In the genomic region with DNA sequence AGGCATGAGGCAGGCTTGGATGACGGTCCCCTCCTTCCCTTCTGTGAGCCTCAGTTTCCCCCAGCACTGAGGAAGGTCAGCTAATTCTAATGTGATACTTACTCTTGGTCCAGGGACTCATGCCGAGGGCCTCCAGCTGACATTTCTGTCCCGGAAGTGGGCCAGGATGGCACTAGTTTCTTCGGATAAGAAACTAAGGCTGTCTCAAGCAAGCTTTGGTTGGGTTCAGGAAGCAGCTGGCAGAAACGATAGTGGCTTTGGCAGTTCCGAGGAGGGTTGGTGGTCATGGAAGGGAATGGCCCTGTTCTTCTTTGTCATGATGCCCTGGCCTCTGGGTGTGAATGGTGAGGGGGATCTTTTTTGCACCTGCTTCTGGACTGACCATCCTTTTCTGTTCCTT, we compare ENCODE assay signal across 8 mouse cellular contexts. TPM values are rescaled to one million over a fixed set of nuclear protein-coding genes. Genes with fewer than 3 reads are reported as not detected.
A peak's percentile ranks its signal among the peaks of the same experiment; 100 is the strongest.
DNase-seq lines count a peak whose midpoint lies in the region; ATAC-seq and TF ChIP-seq lines count a peak whose summit lies in the region.

No protein-coding gene starts in this region.

- no peak for TF ChIP-seq CTCF in lung, postnatal 0 days (IDR thresholded peaks at IDR 0.05)
- no peak for TF ChIP-seq CTCF in lung, adult 2 months (IDR thresholded peaks at IDR 0.05; ENCODE audit: insufficient read depth, low read length)

- no peak for ATAC-seq in lung, postnatal 0 days
- ATAC-seq in embryonic facial prominence, embryonic 13.5 days (ENCODE audit: insufficient number of reproducible peaks, insufficient read depth, low FRiP score, low TSS enrichment, low read depth) = no peak
- ATAC-seq in neural tube, embryonic 14.5 days (ENCODE audit: low read depth) = no peak

- H3K4me2 ChIP-seq in lung, postnatal 0 days (replicated peaks; ENCODE audit: low read depth, low read length) = peak overlapping the region; percentile 90
- peak overlapping the region; percentile 97 for H3K4me2 ChIP-seq in embryonic facial prominence, embryonic 13.5 days
- H3K4me2 ChIP-seq in neural tube, embryonic 14.5 days (ENCODE audit: low read depth, low read length) = peak overlapping the region; percentile 97

- peaks cover 13% of the 10 kb centered on the region; the same call in 1 of the 2 replicates for H3K36me3 ChIP-seq in lung, postnatal 0 days (ENCODE audit: insufficient read depth, low read length)
- H3K36me3 ChIP-seq in embryonic facial prominence, embryonic 13.5 days = peaks cover 43% of the 10 kb centered on the region
- H3K36me3 ChIP-seq in limb, embryonic 10.5 days = peaks cover 44% of the 10 kb centered on the region
- peaks cover 15% of the 10 kb centered on the region; the same call in 1 of the 2 replicates for H3K36me3 ChIP-seq in neural tube, embryonic 14.5 days (ENCODE audit: control insufficient read depth, insufficient read depth, low read length)

- TF ChIP-seq EP300 in lung, postnatal 0 days (IDR thresholded peaks at IDR 0.05) = no peak

- peak overlapping the region; percentile 77; the same call in 1 of the 2 replicates for H3K4me3 ChIP-seq in lung, postnatal 0 days (ENCODE audit: low read depth, low read length)
- no peak overlapping the region for H3K4me3 ChIP-seq in lung, adult 2 months (replicated peaks; ENCODE audit: extremely low read depth, low read depth, low read length)
- H3K4me3 ChIP-seq in embryonic facial prominence, embryonic 13.5 days = peak overlapping the region; percentile 85
- peak overlapping the region; percentile 79 for H3K4me3 ChIP-seq in limb, embryonic 10.5 days
- peak overlapping the region; percentile 78 for H3K4me3 ChIP-seq in neural tube, embryonic 14.5 days (ENCODE audit: low read depth, low read length)

- H3K9me3 ChIP-seq in lung, postnatal 0 days (ENCODE audit: low read length) = no peaks in the 10 kb centered on the region
- H3K9me3 ChIP-seq in embryonic facial prominence, embryonic 13.5 days = no peaks in the 10 kb centered on the region
- H3K9me3 ChIP-seq in limb, embryonic 10.5 days (replicated peaks) = no peaks in the 10 kb centered on the region
- no peaks in the 10 kb centered on the region for H3K9me3 ChIP-seq in neural tube, embryonic 14.5 days (ENCODE audit: control insufficient read depth, low read length)

- H3K4me1 ChIP-seq in lung, postnatal 0 days (ENCODE audit: insufficient read depth, low read depth, low read length) = peaks cover 4% of the 10 kb centered on the region; the same call in 1 of the 2 replicates
- H3K4me1 ChIP-seq in lung, adult 2 months (ENCODE audit: control insufficient read depth, insufficient read depth, low read length) = peaks cover 11% of the 10 kb centered on the region
- H3K4me1 ChIP-seq in embryonic facial prominence, embryonic 13.5 days = peaks cover 30% of the 10 kb centered on the region
- H3K4me1 ChIP-seq in limb, embryonic 10.5 days = peaks cover 34% of the 10 kb centered on the region
- H3K4me1 ChIP-seq in neural tube, embryonic 14.5 days (ENCODE audit: control insufficient read depth, insufficient read depth, low read length) = peaks cover 12% of the 10 kb centered on the region

- TF ChIP-seq POLR2A in lung, adult 2 months (IDR thresholded peaks at IDR 0.05; ENCODE audit: borderline replicate concordance, extremely low read depth, low read depth, low read length) = no peak

- DNase-seq in lung, postnatal 0 days (ENCODE audit: low spot score) = no peak
- DNase-seq in lung, adult 2 months = no peak
- DNase-seq in limb, embryonic 10.5 days (ENCODE audit: low spot score) = no peak
- DNase-seq in urinary bladder, postnatal 25 days (ENCODE audit: low spot score) = no peak
- DNase-seq in gastrocnemius, postnatal 10 days = no peak
- no peak for DNase-seq in left cerebral cortex, postnatal 25 days (ENCODE audit: low spot score in 2 of 2)

- no peak overlapping the region for H3K9ac ChIP-seq in lung, postnatal 0 days (replicated peaks; ENCODE audit: low read depth)
- peak overlapping the region; percentile 88 for H3K9ac ChIP-seq in embryonic facial prominence, embryonic 13.5 days
- peak overlapping the region; percentile 81; the same call in 1 of the 2 replicates for H3K9ac ChIP-seq in neural tube, embryonic 14.5 days (replicated peaks; ENCODE audit: low read depth, low read length)

- no peaks in the 10 kb centered on the region for H3K27me3 ChIP-seq in lung, postnatal 0 days (replicated peaks; ENCODE audit: insufficient read depth, low read length)
- H3K27me3 ChIP-seq in embryonic facial prominence, embryonic 13.5 days = no peaks in the 10 kb centered on the region
- no peaks in the 10 kb centered on the region for H3K27me3 ChIP-seq in limb, embryonic 10.5 days (ENCODE audit: low read depth, poor library complexity, severe bottlenecking)
- no peaks in the 10 kb centered on the region for H3K27me3 ChIP-seq in neural tube, embryonic 14.5 days (ENCODE audit: control insufficient read depth, insufficient read depth, low read length)

- intact Hi-C loops in left cerebral cortex, postnatal 25 days (cut with DNase I) = no loop called here

- no peak overlapping the region for H3K27ac ChIP-seq in lung, postnatal 0 days (ENCODE audit: low read length)
- no peak overlapping the region for H3K27ac ChIP-seq in embryonic facial prominence, embryonic 13.5 days
- peak overlapping the region; percentile 89; the same call in 1 of the 2 replicates for H3K27ac ChIP-seq in limb, embryonic 10.5 days
- no peak overlapping the region for H3K27ac ChIP-seq in neural tube, embryonic 14.5 days (ENCODE audit: low read depth, low read length)

- WGBS in lung, postnatal 0 days = 31% methylated on average over 6 of the region's 6 CpGs
- 27% methylated on average over 6 of the region's 6 CpGs for WGBS in lung, adult 2 months
- 56% methylated on average over 6 of the region's 6 CpGs for WGBS in embryonic facial prominence, embryonic 13.5 days
- 71% methylated on average over 6 of the region's 6 CpGs for WGBS in limb, embryonic 10.5 days
- WGBS in neural tube, embryonic 14.5 days = 78% methylated on average over 6 of the region's 6 CpGs

RNA-seq across cellular contexts. Expression of a gene that starts 1.1 kb away (rescaled TPM):
- polyA plus RNA-seq in lung, postnatal 0 days (2015; fragmentation: Nextera tagmentation; extraction: Ambion mirVana) = 11.2 and 13.8 TPM in 2 replicates
- polyA plus RNA-seq in lung, adult 2 months (2012; rRNA removed) = 28.9 and 32.4 TPM in 2 replicates
- 31.4 and 34.1 TPM in 2 replicates for polyA plus RNA-seq in embryonic facial prominence, embryonic 13.5 days (2015; fragmentation: Nextera tagmentation; extraction: Ambion mirVana)
- polyA plus RNA-seq in limb, embryonic 10.5 days (2016; fragmentation: Nextera tagmentation; extraction: Ambion mirVana) = 56.8 and 67.3 TPM in 2 replicates
- polyA plus RNA-seq in neural tube, embryonic 14.5 days (2014; fragmentation: Nextera tagmentation; extraction: Ambion mirVana) = 38.2 and 41.2 TPM in 2 replicates
- total RNA-seq in gastrocnemius, postnatal 10 days (2021) = 10 to 100 TPM; 35.7 to 39.2 TPM
- 10 to 100 TPM; 22.5 to 22.7 TPM for total RNA-seq in left cerebral cortex, postnatal 25 days (2021)
